16 mouse cellular contexts compared by ENCODE assay signal in the genomic region with DNA sequence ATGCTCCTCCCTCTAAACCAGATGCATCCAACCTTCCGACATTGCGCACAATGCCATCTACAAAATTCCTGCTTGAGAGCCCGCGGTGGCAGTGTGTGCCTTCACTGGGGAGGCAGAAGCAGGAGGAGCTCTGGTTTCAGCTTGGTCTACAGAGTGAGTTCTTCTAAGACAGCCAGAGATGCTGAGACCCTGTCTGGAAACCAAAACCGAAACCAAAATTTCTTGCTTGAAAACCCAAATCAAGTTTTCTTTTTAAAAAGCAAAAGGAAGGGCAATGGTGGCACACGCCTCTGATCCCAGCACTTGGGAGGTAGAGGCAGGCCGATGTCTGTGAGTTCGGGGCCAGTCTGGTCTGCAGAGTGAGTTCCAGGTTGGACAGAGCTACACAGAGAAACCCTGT. TPM values are rescaled to one million over a fixed set of nuclear protein-coding genes. Genes with fewer than 3 reads are reported as not detected.
DNase-seq lines count a peak whose midpoint lies in the region; ATAC-seq lines count a peak whose summit lies in the region.
"Had no signal": no experiment of that assay in that cellular context is flagged by ENCODE, and none has a peak within 500 bp of the region (broad histone marks: within the 10 kb centered on the region; RNA-seq: fewer than 3 reads in every experiment).

No protein-coding gene starts in this region.

- WGBS in heart, embryonic 16.5 days, result 92% methylated on average over 8 of the region's 8 CpGs
- WGBS in macrophage (ENCODE audit: missing documents), result 58% methylated on average over 8 of the region's 8 CpGs

- H3K4me3 ChIP-seq in heart, embryonic 16.5 days (ENCODE audit: low read length), result no peak overlapping the region
- H3K4me3 ChIP-seq in macrophage (ENCODE audit: inconsistent target), result no peak overlapping the region
- H3K4me3 ChIP-seq: hindbrain, embryonic 12.5 days; neural tube, embryonic 13.5 days had no signal

- no peaks in the 10 kb centered on the region for H3K36me3 ChIP-seq in heart, embryonic 16.5 days (ENCODE audit: control insufficient read depth, insufficient read depth)
- H3K36me3 ChIP-seq in macrophage (ENCODE audit: inconsistent target), result no peaks in the 10 kb centered on the region
- H3K36me3 ChIP-seq: hindbrain, embryonic 12.5 days; neural tube, embryonic 13.5 days had no signal

- peaks cover 100% of the 10 kb centered on the region for H3K79me2 ChIP-seq in macrophage (ENCODE audit: inconsistent target)

- ATAC-seq in heart, embryonic 16.5 days (replicated peaks; ENCODE audit: extremely low read depth, insufficient read depth, low FRiP score), result no peak
- peak; percentile 53 for ATAC-seq in CD4-positive, CD25-positive, alpha-beta regulatory T cell, adult 4 months
- peak; percentile 48 for ATAC-seq in activated CD4-positive, CD25-positive, alpha-beta regulatory T cell, adult 4 months
- ATAC-seq: forebrain, postnatal 0 days had no signal

- H3K4me1 ChIP-seq in heart, embryonic 16.5 days (ENCODE audit: control insufficient read depth, insufficient read depth, low read length), result peaks cover 50% of the 10 kb centered on the region

- H3K9me3 ChIP-seq in heart, embryonic 16.5 days (replicated peaks; ENCODE audit: control insufficient read depth, low read length), result no peaks in the 10 kb centered on the region
- H3K9me3 ChIP-seq: hindbrain, embryonic 12.5 days; neural tube, embryonic 13.5 days had no signal

- H3K9ac ChIP-seq in heart, embryonic 16.5 days (ENCODE audit: low read length), result no peak overlapping the region
- H3K9ac ChIP-seq: forebrain, postnatal 0 days; hindbrain, embryonic 12.5 days; neural tube, embryonic 13.5 days had no signal

- H3K27ac ChIP-seq in heart, embryonic 16.5 days (ENCODE audit: low read length), result peak overlapping the region; percentile 47
- peak overlapping the region; percentile 22 for H3K27ac ChIP-seq in macrophage
- H3K27ac ChIP-seq: hindbrain, embryonic 12.5 days; neural tube, embryonic 13.5 days had no signal

- no peak for DNase-seq in heart, adult 8-10 months (ENCODE audit: low spot score)
- no peak for DNase-seq in adrenal gland, postnatal 14 days
- DNase-seq in adrenal gland, adult (ENCODE audit: inconsistent age in 2 of 2, low spot score in 1 of 2), result no peak
- DNase-seq: adrenal gland, adult 8-10 months; forebrain, postnatal 0 days; gastrocnemius, postnatal 10 days; kidney, adult 18-20 months; kidney, postnatal 36 days; lung, postnatal 4 days; right cerebral cortex, postnatal 25 days had no signal

- H3K27me3 ChIP-seq in heart, embryonic 16.5 days (ENCODE audit: control insufficient read depth, insufficient read depth, low read length), result no peaks in the 10 kb centered on the region
- H3K27me3 ChIP-seq: hindbrain, embryonic 12.5 days; neural tube, embryonic 13.5 days had no signal

- no peak overlapping the region for H3K4me2 ChIP-seq in heart, embryonic 16.5 days (ENCODE audit: low read depth, low read length)
- H3K4me2 ChIP-seq: hindbrain, embryonic 12.5 days; neural tube, embryonic 13.5 days had no signal

RNA-seq across cellular contexts. Expression of gene Hk1, which starts 53.7 kb away (rescaled TPM):
- polyA plus RNA-seq in heart, embryonic 16.5 days (2015; fragmentation: Nextera tagmentation; extraction: Ambion mirVana), result 232 and 240 TPM in 2 replicates
- 100 to 1,000 TPM in 3 of 4 experiments, 10 to 100 TPM in 1; 87.3 to 137 (median 106) TPM for total RNA-seq in heart, adult 8-10 months (2022)
- 100 to 1,000 TPM in 1 of 2 experiments, 10 to 100 TPM in 1; 69.6 to 103 TPM for polyA plus RNA-seq in CD4-positive, CD25-positive, alpha-beta regulatory T cell, adult 4 months (2017; shearing (Covaris generic))
- polyA plus RNA-seq in activated CD4-positive, CD25-positive, alpha-beta regulatory T cell, adult 4 months (2017; shearing (Covaris generic)), result 10 to 100 TPM; 52.7 to 92.5 TPM
- 100 to 1,000 TPM in 5 of 26 experiments, 10 to 100 TPM in 21; 33.0 to 231 (median 68.5) TPM for total RNA-seq in macrophage (2018; cell fraction: chromatin; rRNA removed)
- total RNA-seq in macrophage (2018; cell fraction: cytosol; rRNA removed), result 100 to 1,000 TPM in 10 of 26 experiments, 10 to 100 TPM in 16; 40.9 to 149 (median 85.6) TPM
- 100 to 1,000 TPM in 12 of 26 experiments, 10 to 100 TPM in 14; 28.4 to 169 (median 95.4) TPM for total RNA-seq in macrophage (2018; cell fraction: nucleus; rRNA removed)
- 41.4 to 62.1 TPM (median 46.7 TPM) in 3 replicates for polyA plus RNA-seq in macrophage (2018)
- total RNA-seq in adrenal gland, postnatal 14 days (2021), result 26.0 and 31.1 TPM in 2 replicates
